Mouse (Mus musculus): ENCODE measurements at regions not wholly inside any gene's neighbourhood (a gene's known extent, or its start where the extent isn't known, plus 50 kb on each side); places are given as distances from the start of the nearest gene placed in this dataset.

DNA sequence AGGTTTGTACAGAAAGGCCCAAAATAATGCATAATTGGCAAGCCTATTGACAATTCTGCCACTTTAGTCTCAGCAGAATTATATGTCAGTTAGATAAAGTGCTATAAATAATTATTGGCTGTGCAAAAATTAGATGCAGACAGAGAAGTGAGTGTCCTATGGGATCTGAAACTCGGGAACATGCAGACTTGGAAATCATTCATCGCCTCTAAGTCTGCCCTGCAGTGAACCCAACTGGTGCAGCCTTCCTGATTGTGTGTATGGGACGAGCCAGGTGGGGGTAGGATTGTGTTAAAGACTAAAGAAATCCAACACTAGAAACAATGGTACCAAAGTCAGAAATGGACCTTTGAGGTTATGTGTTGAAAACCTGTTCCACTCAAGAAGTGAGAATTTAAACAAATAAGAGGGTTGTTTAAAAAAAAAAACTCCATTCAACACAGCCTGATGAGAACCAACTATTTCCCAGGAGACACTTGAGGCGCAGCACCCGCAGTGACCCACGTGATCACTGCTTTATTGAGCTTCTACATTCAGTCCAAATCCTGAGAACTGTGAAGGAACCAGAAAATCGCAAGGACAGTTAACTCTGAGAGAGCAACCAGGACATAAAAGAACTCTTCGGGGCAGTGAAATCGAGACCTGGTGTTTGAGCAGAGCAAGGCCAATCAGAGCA is 57.4 kb upstream of the Acsl1 start:
- no peak for DNase-seq (ENCODE audit: low spot score)

DNA sequence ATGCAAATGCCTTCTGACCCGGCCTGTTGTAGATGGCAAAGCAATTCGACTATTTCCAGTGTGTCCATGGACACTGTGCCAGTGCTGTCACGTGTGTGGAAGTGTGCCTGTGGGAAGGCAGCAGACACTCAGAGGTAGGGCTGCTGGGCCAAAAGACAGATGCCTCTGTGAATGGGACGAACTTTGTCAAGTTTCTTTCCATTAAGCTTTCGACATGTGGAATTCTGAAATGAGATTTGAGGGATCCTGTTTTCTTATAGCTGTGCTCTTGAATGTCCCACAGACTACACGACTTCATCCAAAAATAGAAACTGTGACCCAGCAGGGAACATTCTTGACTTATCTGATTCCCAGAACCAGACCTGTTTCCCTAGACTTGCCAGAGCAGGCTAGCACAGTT is 56.0 kb upstream of the Acsl1 start:
- no peak for DNase-seq (ENCODE audit: low spot score)

DNA sequence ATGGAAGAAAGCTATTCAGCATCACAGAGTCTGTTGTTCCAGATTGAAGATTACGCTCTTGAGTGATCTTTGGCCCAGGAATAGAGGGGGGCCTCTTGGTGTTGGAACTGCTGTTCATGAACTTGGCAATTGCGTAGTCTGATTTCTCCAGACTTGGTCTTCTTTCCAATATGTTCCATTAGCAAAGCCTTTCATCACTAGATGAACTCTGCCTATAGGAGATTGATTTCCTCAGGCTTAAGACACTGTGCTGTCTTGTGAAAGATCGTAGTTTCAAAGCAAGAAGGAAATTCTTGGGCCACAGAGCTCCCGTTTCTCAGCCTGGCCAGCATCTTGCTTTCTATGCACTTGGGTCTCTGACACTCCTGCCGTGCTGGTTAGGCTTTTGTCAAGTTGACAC is 51.4 kb upstream of the Acsl1 start:
- no peak for DNase-seq (ENCODE audit: low spot score)

DNA sequence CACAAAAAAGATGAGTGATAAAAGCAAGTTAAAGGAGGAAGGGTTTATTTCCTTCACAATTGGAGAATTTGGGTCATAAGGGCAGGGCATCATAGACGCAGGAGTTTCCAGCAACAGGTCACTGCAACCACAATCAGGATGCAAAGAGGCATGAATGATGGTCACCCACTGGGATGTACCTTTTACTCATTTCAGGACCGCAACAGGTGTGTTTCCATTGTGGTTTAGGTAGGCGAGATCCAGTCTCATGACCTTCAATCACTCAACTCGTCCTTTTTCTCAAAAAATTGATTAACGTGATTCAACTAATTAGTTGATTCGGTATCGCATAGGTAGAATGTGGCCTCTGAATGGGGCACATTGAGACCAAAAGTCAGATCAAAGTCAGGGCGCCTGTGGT is 50.4 kb upstream of the Acsl1 start:
- no peak for DNase-seq (ENCODE audit: low spot score)
